ENCODE assay signal across 8 mouse cellular contexts in genomic region chr2:72978901-72979658, GRCm38 (mm10). TPM values are rescaled to one million over a fixed set of nuclear protein-coding genes. Genes with fewer than 3 reads are reported as not detected.
A peak's percentile ranks its signal among the peaks of the same experiment; 100 is the strongest.
DNase-seq lines count a peak whose midpoint lies in the region; ATAC-seq lines count a peak whose summit lies in the region.

No protein-coding gene starts in this region.

- H3K27ac ChIP-seq in hindbrain, embryonic 14.5 days: peak overlapping the region; percentile 100

- H3K27me3 ChIP-seq in hindbrain, embryonic 14.5 days (ENCODE audit: control insufficient read depth, insufficient read depth, low read length): no peaks in the 10 kb centered on the region

- peak overlapping the region; percentile 59 for H3K4me2 ChIP-seq in hindbrain, embryonic 14.5 days (replicated peaks)

- ATAC-seq in hindbrain, embryonic 14.5 days (ENCODE audit: low FRiP score): peak; percentile 79

- WGBS in hindbrain, embryonic 14.5 days: under 1% methylated on average over 52 of the region's 107 CpGs

- peaks cover 25% of the 10 kb centered on the region for H3K4me1 ChIP-seq in hindbrain, embryonic 14.5 days (replicated peaks; ENCODE audit: control insufficient read depth, insufficient read depth, low read length)

- peak overlapping the region; percentile 98 for H3K9ac ChIP-seq in hindbrain, embryonic 14.5 days

- H3K4me3 ChIP-seq in hindbrain, embryonic 14.5 days (replicated peaks; ENCODE audit: low read length): peak overlapping the region; percentile 74

- H3K36me3 ChIP-seq in hindbrain, embryonic 14.5 days (replicated peaks; ENCODE audit: control insufficient read depth, insufficient read depth): peaks cover 9% of the 10 kb centered on the region; the same call in 1 of the 2 replicates

- H3K9me3 ChIP-seq in hindbrain, embryonic 14.5 days (ENCODE audit: control insufficient read depth, low read length): no peaks in the 10 kb centered on the region

- DNase-seq in R1 (ENCODE audit: low read depth, low spot score): peak; percentile 83
- DNase-seq in cerebellum, postnatal 14 days: peak; percentile 91 to 94
- DNase-seq in frontal cortex, postnatal 25 days (ENCODE audit: low spot score in 2 of 2): peak; percentile 63 to 67
- DNase-seq in hindbrain, embryonic 14.5 days (ENCODE audit: low spot score): peak; percentile 78
- peak; percentile 77 for DNase-seq in left cerebral cortex, adult 11 months (ENCODE audit: low spot score)
- peak; percentile 94 for DNase-seq in lung, postnatal 36 days
- DNase-seq in retina, postnatal 1 day: peak; percentile 92
- DNase-seq in thymus, postnatal 4 days: peak; percentile 93

RNA-seq across cellular contexts. Expression of gene Sp3, which starts 1.2 kb away (rescaled TPM):
- 47.2 and 47.4 TPM in 2 replicates for polyA plus RNA-seq in hindbrain, embryonic 14.5 days (2014; fragmentation: Nextera tagmentation; extraction: Ambion mirVana)

RNA-seq across cellular contexts. Expression of gene Gm11084, which starts 7.4 kb away (rescaled TPM):
- polyA plus RNA-seq in hindbrain, embryonic 14.5 days (2014; fragmentation: Nextera tagmentation; extraction: Ambion mirVana): not detected in 2 replicates

Comparison
In these comparisons a context has a peak if more than half of its experiments do, and no peak if none do; other contexts are left out.
1. Peak in every context shown above with its lines: DNase-seq, ATAC-seq, H3K4me3 ChIP-seq and H3K27ac ChIP-seq.